Mouse (Mus musculus): ENCODE measurements around the gene Serpinb3d. TPM values are rescaled to one million over a fixed set of nuclear protein-coding genes. Genes with fewer than 3 reads are reported as not detected.
"Not testable (repeated sequence)": the region's sequence is repeated elsewhere in the genome, so short reads cannot be mapped to it uniquely, and the experiment has no call there.

The Serpinb3d gene
- total RNA-seq (2017), result not detected in 2 replicates

DNA sequence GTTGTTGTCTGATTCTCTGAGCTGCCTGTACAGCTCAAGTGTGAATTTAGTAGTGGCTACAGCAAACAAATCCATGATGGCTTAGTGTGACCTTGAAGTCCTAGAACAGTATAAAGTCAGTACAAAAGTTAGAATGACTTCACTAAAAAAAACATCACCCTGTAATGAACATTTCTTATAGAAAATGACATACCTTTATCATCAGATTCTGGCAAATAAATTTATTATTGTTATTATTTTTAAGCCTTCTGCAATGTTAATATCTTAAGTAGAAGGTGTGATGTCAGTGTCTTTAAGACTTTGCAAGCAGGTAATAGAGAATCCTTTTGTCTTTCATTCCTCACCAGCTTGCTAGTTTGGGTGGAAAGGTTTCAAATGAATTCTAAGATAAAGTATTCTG, at the start of gene Serpinb3d:
Serpinb3d (minus strand) TSS at position 101 of the 400 bp plus-strand sequence.
- no peak for ATAC-seq (replicated peaks; ENCODE audit: low read depth, poor library complexity, severe bottlenecking)

DNA sequence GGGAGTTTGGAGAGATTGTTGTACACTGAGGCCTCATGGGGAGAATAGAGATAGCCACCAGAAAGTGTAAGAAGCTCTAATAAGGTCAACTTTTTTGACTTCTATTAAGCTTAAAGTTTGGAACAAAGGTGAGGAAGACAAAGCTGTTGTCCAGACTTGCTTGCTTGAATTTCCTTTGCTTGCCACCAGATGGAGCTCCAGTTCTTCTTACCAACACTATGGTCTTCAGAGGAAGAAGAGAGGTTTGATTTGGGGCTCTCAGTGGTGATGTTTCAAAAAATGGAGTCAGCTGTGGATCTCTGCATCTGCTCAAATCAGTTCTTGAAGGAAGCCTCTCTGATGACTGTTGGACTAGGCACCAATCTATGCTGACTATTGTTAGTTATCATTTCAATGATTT, 44.1 kb upstream of the Serpinb3d start:
- ATAC-seq (replicated peaks; ENCODE audit: low read depth, poor library complexity, severe bottlenecking), result peak; percentile 94

DNA sequence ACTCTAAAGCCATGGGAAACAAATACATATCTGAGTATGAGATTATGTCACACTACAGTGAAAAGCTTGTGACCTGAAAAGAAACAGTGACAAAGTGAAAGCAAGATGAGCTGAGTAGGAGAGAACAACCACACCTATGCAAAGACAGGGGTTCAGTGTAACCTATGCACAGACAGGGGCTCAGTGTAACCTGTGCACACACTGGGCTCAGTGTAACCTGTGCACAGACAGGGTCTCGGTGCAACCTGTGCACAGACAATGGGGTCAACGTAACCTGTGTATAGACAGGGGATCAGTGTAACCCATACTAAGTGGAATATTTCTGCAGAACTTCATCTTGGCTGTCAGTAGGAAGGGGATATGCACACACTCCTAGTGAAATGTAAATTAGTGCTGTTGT, 15.1 kb upstream of the Serpinb3d start:
- no peak for ATAC-seq (replicated peaks; ENCODE audit: low read depth, poor library complexity, severe bottlenecking)

DNA sequence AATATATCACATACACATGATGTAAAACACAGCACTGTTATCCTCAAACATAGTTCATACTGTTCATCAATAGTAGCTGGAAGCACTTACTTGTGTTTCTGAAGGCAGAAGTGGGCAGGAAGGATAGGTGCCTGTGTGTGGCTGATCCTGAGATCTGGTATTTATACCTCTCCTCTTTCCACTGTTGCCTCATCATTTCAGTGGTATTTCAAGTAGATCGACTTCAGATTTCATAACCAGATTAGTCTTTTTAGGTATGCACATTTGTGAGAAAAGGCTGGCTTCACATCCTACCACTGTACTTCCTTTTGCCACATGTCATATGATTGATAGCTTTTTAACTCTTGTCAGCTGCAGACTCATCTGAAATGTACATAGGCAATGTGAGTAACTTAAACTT, 31.1 kb downstream of the Serpinb3d start, which contains the start of gene Serpinb3a:
Serpinb3a (minus strand) TSS at position 101 of the 400 bp plus-strand sequence.
- no peak for ATAC-seq (replicated peaks; ENCODE audit: low read depth, poor library complexity, severe bottlenecking)

DNA sequence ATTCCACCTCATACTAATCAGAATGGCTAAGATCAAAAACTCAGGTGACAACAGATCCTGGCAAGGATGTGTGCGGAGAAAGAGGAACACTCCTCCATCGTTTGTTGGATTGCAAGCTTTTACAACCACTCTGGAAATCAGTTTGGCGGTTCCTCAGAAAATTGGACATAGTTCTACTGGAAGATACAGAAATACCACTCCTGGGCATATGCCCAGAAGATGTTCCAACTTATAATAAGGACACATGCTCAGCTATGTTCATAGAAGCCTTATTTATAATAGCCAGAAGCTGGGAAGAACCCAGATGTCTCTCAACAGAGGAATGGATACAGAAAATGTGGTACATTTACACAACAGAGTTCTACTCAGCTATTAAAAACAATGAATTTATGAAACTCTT, 49.1 kb downstream of the Serpinb3d start:
- ATAC-seq (replicated peaks; ENCODE audit: low read depth, poor library complexity, severe bottlenecking), result not testable (repeated sequence)

Other genes with a start within 250 kb of the Serpinb3d start
- not detected in 2 replicates for gene Serpinb5, start 222.3 kb downstream of the Serpinb3d start, total RNA-seq (2017)
- gene Serpinb12, start 149.1 kb downstream of the Serpinb3d start, total RNA-seq (2017), result not detected in 2 replicates
- gene Serpinb13, start 102.5 kb downstream of the Serpinb3d start, total RNA-seq (2017), result not detected in 2 replicates
- not detected in 2 replicates for gene Serpinb3a, start 31.2 kb downstream of the Serpinb3d start, total RNA-seq (2017)
- not detected in 2 replicates for gene Serpinb3b, start 194.9 kb upstream of the Serpinb3d start, total RNA-seq (2017)
- gene Serpinb3c, start 194.9 kb upstream of the Serpinb3d start, total RNA-seq (2017), result not detected in 2 replicates

Data from common myeloid progenitor, adult 5-6 weeks (primary cell).